Mouse (Mus musculus): ENCODE measurements around the gene Colgalt1.

Gene Colgalt1

DNA sequence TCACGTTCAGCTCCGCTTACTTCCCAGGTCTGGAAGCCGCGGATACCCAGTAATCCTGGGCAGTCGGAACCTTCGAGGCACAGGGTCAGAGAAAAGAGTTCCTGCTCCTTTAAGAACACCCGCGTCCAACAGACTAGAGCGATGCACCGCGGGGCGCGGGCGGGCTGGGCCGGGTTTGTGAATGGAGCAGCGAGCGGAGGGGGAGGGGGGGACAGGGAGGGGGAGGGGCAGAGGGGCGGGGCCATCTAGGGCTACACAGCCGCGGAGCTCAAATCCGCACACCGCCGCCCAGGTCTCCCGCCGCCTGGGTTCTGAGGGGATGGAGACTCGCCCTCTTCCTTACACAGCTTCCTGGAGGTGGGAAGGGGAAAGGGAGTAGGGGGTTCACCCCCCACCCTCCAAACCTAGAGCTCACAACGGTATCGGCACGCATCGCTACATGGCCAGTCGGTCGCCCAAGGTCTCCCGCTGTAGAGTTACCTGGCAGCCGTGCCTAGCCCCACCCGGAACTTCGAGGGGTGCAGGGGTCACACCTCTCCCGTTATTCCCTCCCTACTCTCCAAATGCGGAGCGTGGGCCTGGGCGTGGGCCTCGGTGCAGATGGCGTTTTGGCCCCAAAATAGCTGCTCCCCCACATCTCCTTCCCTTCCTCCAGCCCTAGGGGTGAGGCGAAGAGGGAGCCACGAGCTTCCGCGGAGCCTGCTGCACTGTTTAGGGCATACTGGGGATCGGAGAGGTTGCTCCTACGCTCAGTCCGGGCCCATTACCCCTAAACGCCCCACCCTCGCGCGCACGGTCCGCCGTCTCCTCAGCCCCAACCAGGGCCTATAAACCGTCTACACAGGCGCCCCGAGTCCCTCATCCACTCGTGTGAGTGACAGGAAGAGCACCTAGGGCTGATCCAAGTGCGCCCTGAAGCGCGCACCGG, 60.1 kb downstream of the Colgalt1 start:
- DNase-seq, result no peak

DNA sequence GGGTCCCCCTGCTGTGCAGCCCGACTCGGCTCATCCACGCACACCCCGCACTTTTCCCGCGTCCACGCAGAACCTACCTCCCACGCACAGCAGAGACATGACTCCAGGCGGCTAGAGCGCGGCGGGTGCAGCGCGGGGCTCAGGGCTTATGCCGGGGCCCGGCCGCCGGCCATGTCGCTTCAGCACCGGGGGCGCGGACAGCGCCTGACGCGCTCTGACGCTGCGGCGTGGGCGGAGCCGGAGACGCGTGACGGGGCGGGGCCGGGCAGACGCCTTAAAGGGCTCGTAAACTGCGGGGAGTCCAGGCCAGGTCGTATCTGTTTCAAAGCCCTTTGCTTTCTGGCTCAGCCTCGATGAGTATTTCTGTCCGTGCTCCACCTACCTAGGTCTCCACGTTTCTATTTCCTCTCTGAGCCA, 60.8 kb downstream of the Colgalt1 start, which contains the start of gene Unc13a:
TSS of gene Unc13a (minus strand) at position 209 of the 417 bp plus-strand sequence.
- DNase-seq, result peak; percentile 91

DNA sequence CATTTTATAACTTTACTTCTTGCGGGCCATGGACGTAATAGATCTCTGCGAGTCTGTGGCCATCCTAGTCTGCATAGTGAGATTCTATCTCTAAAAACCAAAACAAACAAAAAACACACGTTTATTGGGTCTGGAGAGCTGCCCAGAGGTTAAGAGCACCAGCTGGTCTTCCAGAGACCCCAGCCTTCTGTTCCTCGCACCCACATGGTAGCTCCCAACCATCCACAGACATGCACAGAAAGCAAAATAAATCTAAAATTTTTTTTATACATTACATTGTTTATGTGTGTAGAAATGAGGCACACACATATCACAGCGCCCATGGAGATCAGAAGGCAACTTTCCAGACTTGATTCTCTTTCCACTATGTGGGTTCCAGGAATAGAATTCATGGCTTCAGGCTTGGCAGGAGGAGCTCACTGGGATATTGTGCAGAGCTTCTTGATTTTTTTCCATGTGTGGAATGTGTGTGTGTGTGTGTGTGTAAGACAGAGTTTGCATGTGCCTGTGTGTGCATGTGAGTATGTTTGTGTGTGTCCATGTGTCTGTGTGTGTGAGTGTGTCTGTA, 61.5 kb downstream of the Colgalt1 start:
- no peak for DNase-seq

DNA sequence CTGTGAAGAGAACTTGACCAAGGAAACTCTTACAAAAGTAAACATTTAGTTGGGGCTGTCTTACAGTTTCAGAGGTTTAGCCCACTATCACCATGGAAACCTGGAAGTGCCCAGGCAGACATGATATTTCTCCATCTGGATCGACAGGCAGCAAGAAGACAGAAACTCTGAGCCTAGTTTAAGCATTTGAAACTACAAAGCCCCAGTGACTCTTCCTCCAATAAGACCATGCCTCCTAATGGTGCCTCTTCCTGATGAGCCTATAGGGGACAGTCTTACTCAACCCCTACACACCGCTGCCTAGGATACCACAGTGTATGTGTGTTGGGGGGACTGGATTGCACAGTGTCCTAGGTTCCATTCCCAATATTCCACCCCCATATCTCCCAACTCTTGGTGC, 63.3 kb downstream of the Colgalt1 start:
- DNase-seq, result no peak

Data from kidney, adult 18-20 months (tissue).